Mouse (Mus musculus): ENCODE results near the gene Il10rb. TPM values are rescaled to one million over a fixed set of nuclear protein-coding genes. Genes with fewer than 3 reads are reported as not detected.
A peak's percentile ranks its signal among the peaks of the same experiment; 100 is the strongest.

The Il10rb gene
- polyA plus RNA-seq, 2 experiments, result 16.5 to 24.3 TPM

DNA sequence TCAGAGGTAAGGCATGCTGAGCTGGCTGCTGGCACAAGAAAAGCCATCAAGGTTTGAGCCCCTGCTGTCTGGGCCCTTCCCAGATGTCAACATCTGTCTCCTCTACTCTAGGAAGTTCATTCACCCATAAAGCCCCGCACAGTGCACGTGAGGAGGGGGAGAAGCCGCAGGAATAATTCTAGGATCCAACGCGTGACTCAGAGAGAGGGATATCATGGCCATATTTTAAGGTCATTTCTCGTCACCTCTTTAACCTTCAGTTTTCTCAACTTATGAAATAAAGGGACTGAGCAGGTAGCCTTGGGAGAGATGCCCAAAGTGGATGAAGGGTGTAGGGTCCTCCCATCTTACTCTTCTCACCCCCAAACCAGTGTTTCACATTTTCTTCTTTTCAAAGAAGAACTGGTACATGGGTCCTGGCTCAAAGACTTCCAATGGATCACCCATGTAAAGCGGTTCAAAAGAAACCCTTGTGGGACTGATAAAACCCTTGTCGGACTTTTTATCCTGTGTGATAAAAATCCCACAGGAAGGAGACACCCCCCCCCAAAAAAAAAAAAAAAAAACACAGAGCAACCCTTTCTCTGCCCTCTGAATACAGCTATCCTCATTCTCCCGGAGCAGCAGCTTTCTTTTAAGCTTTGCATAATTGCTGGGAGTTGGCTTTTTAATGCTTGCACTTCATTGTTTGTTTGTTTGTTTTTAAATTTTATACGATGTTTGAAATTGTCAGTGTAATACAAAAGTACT is 961 bp upstream of the Il10rb start:
- no peaks in the 10 kb centered on the region for H3K9me3 ChIP-seq (ENCODE audit: control insufficient read depth, low read length)
- 77% methylated on average over 10 of the region's 10 CpGs for WGBS
- H3K4me1 ChIP-seq (ENCODE audit: control insufficient read depth, insufficient read depth, low read length), result peaks cover 30% of the 10 kb centered on the region
- DNase-seq (ENCODE audit: low spot score) (no peak), ATAC-seq (ENCODE audit: low FRiP score, low read depth) (no peak)
- no peak overlapping the region for H3K4me3 ChIP-seq (replicated peaks; ENCODE audit: low read length)
- no peak for TF ChIP-seq POLR2A (IDR thresholded peaks at IDR 0.05; ENCODE audit: borderline replicate concordance, extremely low read depth, insufficient read depth, insufficient read length)
- no peaks in the 10 kb centered on the region for H3K27me3 ChIP-seq (ENCODE audit: control insufficient read depth, insufficient read depth, low read length)
- no peak overlapping the region for H3K4me2 ChIP-seq (replicated peaks; ENCODE audit: low read depth, low read length, severe bottlenecking)
- H3K36me3 ChIP-seq (ENCODE audit: control insufficient read depth, insufficient read depth, low read length), result peaks cover 8% of the 10 kb centered on the region
- no peak overlapping the region for H3K9ac ChIP-seq (ENCODE audit: low read depth, low read length, severe bottlenecking)
- H3K27ac ChIP-seq (replicated peaks; ENCODE audit: low read depth, low read length), result no peak overlapping the region

DNA sequence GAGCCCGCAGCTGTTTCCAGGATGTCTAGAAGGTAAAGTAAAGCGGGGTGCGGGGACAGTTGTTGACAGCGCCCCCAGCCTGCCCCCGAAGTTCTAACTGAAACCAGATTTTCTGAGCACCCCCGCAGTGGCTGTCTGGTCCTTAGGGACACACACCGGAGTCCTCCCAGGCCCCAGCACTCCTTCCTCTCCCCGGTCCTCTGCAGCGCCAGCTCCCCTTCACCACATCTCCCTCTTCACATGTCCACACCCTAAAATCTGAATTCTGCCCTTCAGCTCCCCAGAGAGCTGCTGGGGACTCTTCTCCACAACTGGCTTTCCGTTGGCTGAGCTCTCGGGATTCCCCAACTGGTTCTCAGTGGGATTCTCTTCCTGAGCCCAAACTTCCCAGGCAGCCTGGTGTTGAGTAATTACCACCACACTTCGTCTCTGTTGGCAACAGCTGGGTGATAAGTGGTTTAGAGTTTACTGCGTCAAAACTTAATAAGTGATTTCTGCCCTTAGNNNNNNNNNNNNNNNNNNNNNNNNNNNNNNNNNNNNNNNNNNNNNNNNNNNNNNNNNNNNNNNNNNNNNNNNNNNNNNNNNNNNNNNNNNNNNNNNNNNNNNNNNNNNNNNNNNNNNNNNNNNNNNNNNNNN is 739 bp downstream of the Il10rb start:
- under 1% methylated on average over 13 of the region's 13 CpGs for WGBS
- no peaks in the 10 kb centered on the region for H3K9me3 ChIP-seq (ENCODE audit: control insufficient read depth, low read length)
- DNase-seq (ENCODE audit: low spot score) (peak; percentile 53), ATAC-seq (ENCODE audit: low FRiP score, low read depth) (no peak; the same call in 1 of the 2 replicates)
- H3K27me3 ChIP-seq (ENCODE audit: control insufficient read depth, insufficient read depth, low read length), result no peaks in the 10 kb centered on the region
- H3K27ac ChIP-seq (replicated peaks; ENCODE audit: low read depth, low read length), result peak overlapping the region; percentile 71
- H3K4me3 ChIP-seq (replicated peaks; ENCODE audit: low read length), result peak overlapping the region; percentile 73
- TF ChIP-seq POLR2A (IDR thresholded peaks at IDR 0.05; ENCODE audit: borderline replicate concordance, extremely low read depth, insufficient read depth, insufficient read length), result no peak
- peak overlapping the region; percentile 97 for H3K4me2 ChIP-seq (replicated peaks; ENCODE audit: low read depth, low read length, severe bottlenecking)
- H3K36me3 ChIP-seq (ENCODE audit: control insufficient read depth, insufficient read depth, low read length), result peaks cover 8% of the 10 kb centered on the region
- H3K4me1 ChIP-seq (ENCODE audit: control insufficient read depth, insufficient read depth, low read length), result peaks cover 18% of the 10 kb centered on the region
- H3K9ac ChIP-seq (ENCODE audit: low read depth, low read length, severe bottlenecking), result peak overlapping the region; percentile 85

DNA sequence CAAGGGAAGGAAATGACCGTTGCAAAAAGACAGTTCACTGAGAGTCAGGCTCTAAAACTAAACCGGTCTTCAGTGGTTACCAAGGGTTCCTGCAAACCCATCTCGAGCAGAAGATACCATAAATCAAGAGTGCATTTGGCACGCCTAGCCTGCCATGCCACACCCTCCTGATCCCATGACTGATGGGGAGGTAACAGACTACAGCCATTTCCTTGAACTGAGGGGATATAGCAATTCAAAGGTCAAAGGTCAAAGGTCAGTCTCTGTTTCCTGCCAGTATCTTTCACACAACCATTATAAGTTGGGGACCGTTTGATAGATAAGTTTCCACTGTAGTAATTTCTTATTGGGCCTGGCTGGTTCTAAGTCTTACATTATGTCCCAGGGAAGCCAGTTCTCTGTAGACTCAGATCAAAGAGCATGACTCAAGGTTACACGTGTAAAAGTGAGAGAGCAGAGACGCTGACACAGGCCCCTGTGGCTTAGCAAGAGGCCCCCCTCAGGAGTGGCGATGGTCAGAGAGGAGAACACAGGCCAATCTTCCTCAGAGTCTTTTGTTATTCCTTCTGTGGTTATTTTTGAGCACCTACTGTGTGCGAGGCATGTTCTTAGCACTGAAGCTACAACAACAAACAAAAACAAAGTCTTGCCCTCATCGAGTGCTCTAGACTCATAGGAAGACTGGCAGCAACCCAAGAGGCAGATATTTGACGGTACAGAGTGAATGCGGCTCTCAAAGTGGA is 7.3 kb downstream of the Il10rb start:
- no peak for TF ChIP-seq POLR2A (IDR thresholded peaks at IDR 0.05; ENCODE audit: borderline replicate concordance, extremely low read depth, insufficient read depth, insufficient read length)
- no peak overlapping the region for H3K9ac ChIP-seq (ENCODE audit: low read depth, low read length, severe bottlenecking)
- no peaks in the 10 kb centered on the region for H3K4me1 ChIP-seq (ENCODE audit: control insufficient read depth, insufficient read depth, low read length)
- H3K4me2 ChIP-seq (replicated peaks; ENCODE audit: low read depth, low read length, severe bottlenecking), result no peak overlapping the region
- no peak overlapping the region for H3K27ac ChIP-seq (replicated peaks; ENCODE audit: low read depth, low read length)
- no peaks in the 10 kb centered on the region for H3K27me3 ChIP-seq (ENCODE audit: control insufficient read depth, insufficient read depth, low read length)
- 42% methylated on average over 12 of the region's 12 CpGs for WGBS
- ATAC-seq (ENCODE audit: low FRiP score, low read depth) (no peak), DNase-seq (ENCODE audit: low spot score) (no peak)
- H3K36me3 ChIP-seq (ENCODE audit: control insufficient read depth, insufficient read depth, low read length), result peaks cover 24% of the 10 kb centered on the region
- H3K9me3 ChIP-seq (ENCODE audit: control insufficient read depth, low read length), result no peaks in the 10 kb centered on the region
- H3K4me3 ChIP-seq (replicated peaks; ENCODE audit: low read length), result no peak overlapping the region

DNA sequence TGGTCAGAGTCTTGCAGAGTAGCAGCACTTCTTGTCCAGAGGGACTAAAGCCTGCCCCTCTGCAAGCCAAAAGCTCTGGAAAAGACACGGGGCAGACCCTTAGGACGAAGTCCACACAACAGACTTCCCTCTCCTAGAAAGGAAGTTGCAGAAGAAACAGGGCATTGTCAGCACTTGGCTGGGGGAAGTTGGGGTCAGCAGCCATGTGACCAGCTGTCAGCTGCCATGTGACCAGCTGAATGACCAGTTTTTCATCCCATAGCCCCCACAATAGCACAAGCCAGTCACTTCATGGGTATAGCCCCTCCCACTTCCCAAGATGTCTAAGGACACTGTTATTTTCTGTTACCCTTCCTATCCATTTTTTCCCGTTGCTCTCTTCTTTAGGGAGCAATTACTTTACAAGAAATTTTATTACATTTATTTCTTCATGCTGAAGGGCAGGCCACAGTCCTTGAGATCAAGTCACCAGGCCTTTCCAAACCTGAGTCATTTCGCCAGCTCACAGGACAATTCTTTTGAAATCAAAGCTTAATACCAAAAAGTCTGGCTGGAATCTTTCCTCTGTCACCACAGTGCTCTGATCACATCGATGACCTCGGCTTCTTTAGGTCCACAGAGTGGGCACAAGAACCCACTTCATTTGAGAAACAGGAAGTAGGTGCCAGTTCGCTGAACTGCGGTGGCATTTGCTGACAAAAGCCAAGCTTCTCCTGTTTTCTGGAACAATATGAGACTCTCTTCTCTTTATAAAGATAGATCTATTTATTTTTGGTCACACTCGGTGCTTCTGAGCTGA is 9.6 kb downstream of the Il10rb start:
- WGBS, result 86% methylated on average over 9 of the region's 9 CpGs
- ATAC-seq (ENCODE audit: low FRiP score, low read depth), result no peak
- Histone ChIP-seq H3K9ac (ENCODE audit: low read depth, low read length, severe bottlenecking) (no peak overlapping the region), H3K36me3 (ENCODE audit: control insufficient read depth, insufficient read depth, low read length) (peaks cover 35% of the 10 kb centered on the region), H3K9me3 (ENCODE audit: control insufficient read depth, low read length) (no peaks in the 10 kb centered on the region), H3K4me1 (ENCODE audit: control insufficient read depth, insufficient read depth, low read length) (no peaks in the 10 kb centered on the region), H3K4me2 (replicated peaks; ENCODE audit: low read depth, low read length, severe bottlenecking) (no peak overlapping the region), H3K27ac (replicated peaks; ENCODE audit: low read depth, low read length) (no peak overlapping the region), H3K4me3 (replicated peaks; ENCODE audit: low read length) (no peak overlapping the region), H3K27me3 (ENCODE audit: control insufficient read depth, insufficient read depth, low read length) (no peaks in the 10 kb centered on the region)
- DNase-seq (ENCODE audit: low spot score), result no peak
- TF ChIP-seq POLR2A (IDR thresholded peaks at IDR 0.05; ENCODE audit: borderline replicate concordance, extremely low read depth, insufficient read depth, insufficient read length), result no peak

DNA sequence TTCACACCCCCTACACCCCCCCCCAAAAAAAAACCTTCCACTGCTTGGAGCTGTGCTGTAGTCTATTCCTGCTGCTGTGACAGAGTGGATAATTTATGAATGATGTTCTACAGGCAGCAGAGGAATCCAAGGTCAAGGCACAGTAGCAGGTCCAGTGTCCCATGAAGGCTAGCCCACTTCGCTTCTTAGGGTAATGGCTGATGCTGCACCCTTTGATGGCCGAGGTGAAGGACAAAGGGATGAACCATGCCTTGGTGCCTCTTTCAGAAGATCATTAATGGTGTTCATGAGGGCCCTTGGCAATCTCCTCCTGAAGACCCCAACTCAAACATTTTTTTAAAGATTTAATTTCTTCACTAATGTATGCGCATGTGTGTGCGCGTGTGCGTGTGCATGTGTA is 10.4 kb downstream of the Il10rb start:
- DNase-seq (ENCODE audit: low spot score), result no peak
- 95% methylated on average over 6 of the region's 6 CpGs for WGBS
- no peaks in the 10 kb centered on the region for H3K9me3 ChIP-seq (ENCODE audit: control insufficient read depth, low read length)
- no peak for TF ChIP-seq POLR2A (IDR thresholded peaks at IDR 0.05; ENCODE audit: borderline replicate concordance, extremely low read depth, insufficient read depth, insufficient read length)
- H3K36me3 ChIP-seq (ENCODE audit: control insufficient read depth, insufficient read depth, low read length), result peaks cover 38% of the 10 kb centered on the region
- no peak overlapping the region for H3K9ac ChIP-seq (ENCODE audit: low read depth, low read length, severe bottlenecking)
- no peak overlapping the region for H3K4me3 ChIP-seq (replicated peaks; ENCODE audit: low read length)
- H3K4me1 ChIP-seq (ENCODE audit: control insufficient read depth, insufficient read depth, low read length), result no peaks in the 10 kb centered on the region
- H3K27me3 ChIP-seq (ENCODE audit: control insufficient read depth, insufficient read depth, low read length), result no peaks in the 10 kb centered on the region
- no peak overlapping the region for H3K27ac ChIP-seq (replicated peaks; ENCODE audit: low read depth, low read length)
- no peak overlapping the region for H3K4me2 ChIP-seq (replicated peaks; ENCODE audit: low read depth, low read length, severe bottlenecking)
- ATAC-seq (ENCODE audit: low FRiP score, low read depth), result no peak

All from limb, embryonic 14.5 days (tissue).